Mouse (Mus musculus) embryonic facial prominence, embryonic 11.5 days (tissue): ENCODE results near the gene Slc1a2. TPM values are rescaled to one million over a fixed set of nuclear protein-coding genes. Genes with fewer than 3 reads are reported as not detected.
A peak's percentile ranks its signal among the peaks of the same experiment; 100 is the strongest.

Experiments used
- ATAC-seq: fragments of 200-750 bp; cut with Nextera tagmentation; replicated peaks from 2 replicates; pipeline ENCODE4 v1.8.0; 2017; ENCODE audit warnings: low read depth; ENCODE audit not compliant: insufficient number of reproducible peaks, low FRiP score, low TSS enrichment
- DNase-seq: peaks from one replicate; pipeline ENCODE4 v3.0.0-alpha.2; 2015; ENCODE audit warnings: low spot score
- H3K27ac ChIP-seq: fragments of 300-500 bp; sonication (generic); replicated peaks from 2 replicates; pipeline ENCODE4 v1.5.1; 2014; ENCODE audit warnings: mild to moderate bottlenecking, low read depth, low read length, control low read depth
- H3K27me3 ChIP-seq: fragments of 300-500 bp; sonication (generic); 2 replicates; pipeline ENCODE4 v1.6.1; 2014; ENCODE audit warnings: mild to moderate bottlenecking, low read length, moderate library complexity, mixed read lengths; ENCODE audit not compliant: control insufficient read depth, insufficient read depth
- H3K36me3 ChIP-seq: fragments of 300-500 bp; sonication (generic); replicated peaks from 2 replicates; pipeline ENCODE4 v1.6.1; 2014; ENCODE audit warnings: low read depth, mild to moderate bottlenecking, low read length, moderate library complexity, mixed read lengths; ENCODE audit not compliant: control insufficient read depth, insufficient read depth
- H3K4me1 ChIP-seq: fragments of 300-500 bp; sonication (generic); 2 replicates; pipeline ENCODE4 v1.6.1; 2014; ENCODE audit warnings: low read length, mixed read lengths; ENCODE audit not compliant: control insufficient read depth, insufficient read depth
- H3K4me2 ChIP-seq: fragments of 300-500 bp; sonication (generic); 2 replicates; pipeline ENCODE4 v1.6.1; 2014; ENCODE audit warnings: low read depth, mild to moderate bottlenecking, control low read depth, low read length, moderate library complexity
- H3K4me3 ChIP-seq: fragments of 300-500 bp; sonication (generic); 2 replicates; pipeline ENCODE4 v1.5.1; 2014; ENCODE audit warnings: low read depth, low read length, control low read depth
- H3K9ac ChIP-seq: fragments of 300-500 bp; sonication (generic); replicated peaks from 2 replicates; pipeline ENCODE4 v1.6.1; 2014; ENCODE audit warnings: mild to moderate bottlenecking, control low read depth, low read length
- H3K9me3 ChIP-seq: fragments of 300-500 bp; sonication (generic); replicated peaks from 2 replicates; pipeline ENCODE4 v1.6.1; 2016; ENCODE audit warnings: mild to moderate bottlenecking, low read length, inconsistent platforms, mixed read lengths; ENCODE audit not compliant: control insufficient read depth
- WGBS: fragments of 180-500 bp; shearing (Covaris S2); extraction: QIAGEN DNeasy Blood & Tissue Kit; methylation state at CpG from one replicate; pipeline ENCODE4 v1.1.7; 2014; 5-methylcytosine and 5-hydroxymethylcytosine counted together
- polyA plus RNA-seq: library from polyadenylated mRNA; unstranded; fragments of >200 nt; fragmentation: Nextera tagmentation; extraction: Ambion mirVana; gene quantifications from 2 replicates; pipeline ENCODE4 v1.2.1, GENCODE M21; 2014

Slc1a2 gene
- polyA plus RNA-seq, 1 experiment from 2014 or later = 0.97 TPM

DNA sequence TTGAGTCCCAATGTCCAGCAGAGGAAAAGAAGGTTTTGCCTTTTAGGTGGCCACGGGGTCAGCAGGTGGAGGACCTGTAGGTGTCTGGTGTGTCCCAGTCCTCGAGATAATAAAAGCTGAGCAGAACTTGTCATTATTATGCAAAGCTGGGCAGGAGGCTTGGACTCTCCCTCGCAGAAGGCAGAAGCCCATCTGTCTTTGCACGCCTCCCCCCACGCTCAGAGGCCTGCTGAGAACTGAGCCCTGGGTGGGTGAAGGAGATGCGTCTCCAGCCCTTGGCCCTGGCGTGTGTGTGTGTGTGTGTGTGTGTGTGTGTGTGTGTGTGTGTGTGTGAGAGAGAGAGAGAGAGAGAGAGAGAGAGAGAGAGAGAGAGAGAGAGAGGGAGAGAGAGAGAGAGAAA is 733 bp upstream of the Slc1a2 start:
- Histone ChIP-seq H3K27me3 (peaks cover 21% of the 10 kb centered on the region; the same call in 1 of the 2 replicates), H3K9ac (no peak overlapping the region), H3K4me1 (no peaks in the 10 kb centered on the region; the same call in 1 of the 2 replicates), H3K4me3 (no peak overlapping the region), H3K27ac (no peak overlapping the region), H3K9me3 (no peaks in the 10 kb centered on the region), H3K4me2 (no peak overlapping the region), H3K36me3 (no peaks in the 10 kb centered on the region)
- 12% methylated on average over 7 of the region's 7 CpGs for WGBS
- ATAC-seq (no peak), DNase-seq (no peak)

DNA sequence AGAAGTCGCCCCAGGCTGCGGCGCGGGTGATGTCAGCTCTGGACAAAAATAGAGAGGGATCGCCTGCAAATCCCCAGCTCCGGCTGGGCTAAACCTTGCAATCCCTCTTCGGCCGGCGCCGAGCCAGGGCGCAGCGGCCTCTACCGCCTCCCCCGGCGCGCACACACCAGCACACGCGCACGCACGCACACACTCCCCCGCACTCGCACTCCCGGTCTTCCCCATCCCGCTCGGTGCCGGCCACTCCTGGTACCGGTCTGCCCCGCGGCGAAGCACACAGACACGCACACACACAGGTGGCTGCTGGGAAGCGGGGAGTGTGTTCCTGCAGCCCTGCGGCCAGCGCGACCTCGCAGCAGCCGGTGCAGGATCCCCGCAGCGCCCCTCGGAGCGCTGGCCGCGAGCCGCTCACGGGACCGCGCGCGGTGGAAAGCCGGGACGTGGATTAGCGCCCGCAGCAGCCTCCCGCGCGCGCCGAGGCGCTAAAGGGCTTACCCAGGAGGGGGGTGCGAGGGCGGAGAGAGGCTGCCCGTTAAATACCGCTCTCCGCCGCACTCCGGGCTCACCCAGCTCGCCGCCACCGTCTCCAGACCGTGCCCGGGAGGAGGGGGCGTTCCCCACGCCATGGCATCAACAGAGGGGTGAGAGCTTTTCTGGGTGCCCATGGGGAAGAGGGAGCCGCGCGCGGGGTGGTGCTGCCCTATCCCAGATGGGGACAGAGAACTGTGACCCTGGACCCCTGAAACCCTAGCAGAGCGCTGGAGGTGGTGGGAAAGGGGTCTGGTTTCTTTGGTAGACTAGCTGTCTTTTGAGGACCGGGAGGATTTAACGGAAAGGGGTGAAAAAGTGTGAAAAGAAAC is 432 bp downstream of the Slc1a2 start:
- Histone ChIP-seq H3K4me3 (peak overlapping the region; percentile 65), H3K4me1 (no peaks in the 10 kb centered on the region; the same call in 1 of the 2 replicates), H3K36me3 (no peaks in the 10 kb centered on the region), H3K27ac (no peak overlapping the region; the same call in 1 of the 2 replicates), H3K9me3 (no peaks in the 10 kb centered on the region), H3K4me2 (peak overlapping the region; percentile 98), H3K27me3 (peaks cover 21% of the 10 kb centered on the region; the same call in 1 of the 2 replicates), H3K9ac (peak overlapping the region; percentile 61)
- WGBS = under 1% methylated on average over 71 of the region's 80 CpGs
- peak; percentile 73 for DNase-seq
- peak; percentile 74 for ATAC-seq

GRCm38 (mm10) chr2:102659521-102659830 is 1.0 kb downstream of the Slc1a2 start:
- WGBS = 1% methylated on average over 10 of the region's 10 CpGs
- H3K27ac ChIP-seq = no peak overlapping the region
- no peaks in the 10 kb centered on the region; the same call in 1 of the 2 replicates for H3K4me1 ChIP-seq
- ATAC-seq (no peak), DNase-seq (peak; percentile 52)
- H3K36me3 ChIP-seq = no peaks in the 10 kb centered on the region
- H3K9me3 ChIP-seq = no peaks in the 10 kb centered on the region
- H3K4me3 ChIP-seq = peak overlapping the region; percentile 65
- H3K9ac ChIP-seq = peak overlapping the region; percentile 61
- peak overlapping the region; percentile 98 for H3K4me2 ChIP-seq
- peaks cover 21% of the 10 kb centered on the region; the same call in 1 of the 2 replicates for H3K27me3 ChIP-seq

DNA sequence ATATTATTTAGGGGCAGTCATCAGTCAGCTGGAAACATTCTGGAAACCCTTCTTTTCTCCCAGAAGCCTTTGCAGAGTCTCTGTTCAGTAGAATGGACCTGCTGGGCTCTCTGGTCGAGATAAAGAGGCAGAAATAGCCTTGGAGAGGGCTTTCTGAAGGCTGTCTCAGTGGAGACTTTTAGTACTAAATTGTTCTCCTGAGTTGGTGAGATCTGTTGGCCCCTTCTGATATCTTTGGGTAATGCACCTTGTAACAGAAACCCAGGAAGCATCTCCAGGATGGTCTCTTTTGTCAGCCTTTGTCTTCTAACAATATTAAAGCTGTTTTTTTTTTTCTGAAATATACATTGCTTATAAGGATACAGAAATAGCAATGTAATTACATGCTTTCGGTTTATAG is 2.6 kb downstream of the Slc1a2 start:
- no peak overlapping the region for H3K4me2 ChIP-seq
- H3K9me3 ChIP-seq = no peaks in the 10 kb centered on the region
- H3K4me3 ChIP-seq = no peak overlapping the region
- no peak for ATAC-seq
- no peak overlapping the region for H3K27ac ChIP-seq
- no peaks in the 10 kb centered on the region for H3K36me3 ChIP-seq
- WGBS = 67% methylated on average over 2 of the region's 2 CpGs
- DNase-seq = no peak
- peaks cover 21% of the 10 kb centered on the region; the same call in 1 of the 2 replicates for H3K27me3 ChIP-seq
- no peaks in the 10 kb centered on the region; the same call in 1 of the 2 replicates for H3K4me1 ChIP-seq
- H3K9ac ChIP-seq = no peak overlapping the region

- DNase-seq (no peak), ATAC-seq (no peak)
- H3K9me3 ChIP-seq = no peaks in the 10 kb centered on the region
- no peak overlapping the region for H3K4me3 ChIP-seq
- H3K4me2 ChIP-seq = no peak overlapping the region
- no peak overlapping the region for H3K27ac ChIP-seq
- no peaks in the 10 kb centered on the region for H3K36me3 ChIP-seq
- 61% methylated on average over 9 of the region's 9 CpGs for WGBS
- H3K27me3 ChIP-seq = peaks cover 19% of the 10 kb centered on the region; the same call in 1 of the 2 replicates
- no peak overlapping the region for H3K9ac ChIP-seq
- H3K4me1 ChIP-seq = no peaks in the 10 kb centered on the region; the same call in 1 of the 2 replicates
These were observed 4.5 kb downstream of the Slc1a2 start for GRCm38 (mm10) chr2:102662911-102663310.

- Histone ChIP-seq H3K36me3 (no peaks in the 10 kb centered on the region), H3K27ac (no peak overlapping the region), H3K27me3 (peaks cover 15% of the 10 kb centered on the region; the same call in 1 of the 2 replicates), H3K4me2 (no peak overlapping the region), H3K4me3 (no peak overlapping the region), H3K4me1 (no peaks in the 10 kb centered on the region; the same call in 1 of the 2 replicates), H3K9ac (no peak overlapping the region), H3K9me3 (no peaks in the 10 kb centered on the region)
- DNase-seq (no peak), ATAC-seq (no peak)
- WGBS = 7% methylated on average over 6 of the region's 6 CpGs
These were observed 4.9 kb downstream of the Slc1a2 start for GRCm38 (mm10) chr2:102663339-102663738.

GRCm38 (mm10) chr2:102663865-102664264 is 5.4 kb downstream of the Slc1a2 start:
- Histone ChIP-seq H3K9ac (no peak overlapping the region), H3K27ac (no peak overlapping the region), H3K4me1 (no peaks in the 10 kb centered on the region; the same call in 1 of the 2 replicates), H3K9me3 (no peaks in the 10 kb centered on the region), H3K36me3 (no peaks in the 10 kb centered on the region), H3K4me2 (no peak overlapping the region), H3K27me3 (peaks cover 13% of the 10 kb centered on the region; the same call in 1 of the 2 replicates), H3K4me3 (no peak overlapping the region)
- DNase-seq (peak; percentile 38), ATAC-seq (no peak; the same call in 1 of the 2 replicates)
- 57% methylated on average over 3 of the region's 3 CpGs for WGBS

DNA sequence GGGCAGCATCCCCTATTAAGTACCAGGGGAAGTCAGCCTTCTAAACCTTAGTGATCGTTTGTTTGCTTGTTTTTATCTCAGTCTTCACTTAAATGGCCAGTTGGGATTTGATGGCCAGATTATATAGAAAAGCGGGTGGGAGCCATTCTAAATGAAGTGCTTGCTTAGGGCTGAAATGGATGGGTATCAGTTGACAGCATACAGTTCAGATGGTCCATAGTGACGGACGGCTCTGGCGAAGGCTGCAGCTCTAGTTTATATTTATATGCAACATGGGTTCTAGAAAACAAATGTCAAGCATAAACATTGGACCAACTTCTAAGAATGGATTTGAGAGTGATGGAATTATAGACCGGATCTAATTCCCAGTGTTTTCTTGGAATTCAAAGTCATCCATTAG is 9.5 kb downstream of the Slc1a2 start:
- Histone ChIP-seq H3K27me3 (no peaks in the 10 kb centered on the region), H3K4me1 (no peaks in the 10 kb centered on the region), H3K9me3 (no peaks in the 10 kb centered on the region), H3K4me3 (no peak overlapping the region), H3K9ac (no peak overlapping the region), H3K4me2 (no peak overlapping the region), H3K36me3 (no peaks in the 10 kb centered on the region), H3K27ac (no peak overlapping the region)
- no peak for DNase-seq
- ATAC-seq = no peak
- 84% methylated on average over 6 of the region's 6 CpGs for WGBS
